Mouse (Mus musculus) testis, adult 10 weeks (tissue): Measurements from ENCODE around the gene Gm17689. TPM values are rescaled to one million over a fixed set of nuclear protein-coding genes. Genes with fewer than 3 reads are reported as not detected.

Experiments used
- polyA plus RNA-seq: library from polyadenylated mRNA; stranded (reverse); fragments of 350-450 nt; fragmentation: Illumina TruSeq; extraction: RNeasy Lipid Tissue Mini Kit (QIAGEN cat#74804); gene quantifications from one replicate; pipeline ENCODE4 v1.2.3, GENCODE M21; 2014; ENCODE audit warnings: low read depth, low replicate concordance

Gene Gm17689
- polyA plus RNA-seq: not detected

GRCm38 (mm10) chr9:36582535-36582934 is at the start of gene Gm17689:
TSS of gene Gm17689 (minus strand) at chr9:36582635.

GRCm38 (mm10) chr9:36541863-36542262 is 40.6 kb downstream of the Gm17689 start, which contains the start of gene Gm5615:
TSS of gene Gm5615 (minus strand) at chr9:36541963.

Other genes with a start within 250 kb of the Gm17689 start
- not detected for gene Gm7257, start 150.8 kb downstream of the Gm17689 start, polyA plus RNA-seq
- not detected for gene Gm9513, start 107.0 kb downstream of the Gm17689 start, polyA plus RNA-seq
- gene Gm5615, start 40.7 kb downstream of the Gm17689 start, polyA plus RNA-seq: not detected
- gene A630095E13Rik, start 60.7 kb upstream of the Gm17689 start, polyA plus RNA-seq: 0.39 TPM
- 502 TPM for gene Acrv1, start 110.6 kb upstream of the Gm17689 start, polyA plus RNA-seq
- gene Chek1, start 144.4 kb upstream of the Gm17689 start, polyA plus RNA-seq: 42.3 TPM
- 220 TPM for gene Stt3a, start 185.0 kb upstream of the Gm17689 start, polyA plus RNA-seq
- 45.5 TPM for gene Ei24, start 214.8 kb upstream of the Gm17689 start, polyA plus RNA-seq
- gene Fez1, start 239.2 kb upstream of the Gm17689 start, polyA plus RNA-seq: 10.2 TPM